Mouse (Mus musculus): ENCODE data around the gene Rictor.

GRCm38 (mm10) chr15:6710341-6710740 lies 2.2 kb downstream of the Rictor start:
- no peak for TF ChIP-seq CTCF (IDR thresholded peaks at IDR 0.05)
- no peak for TF ChIP-seq EP300 (IDR thresholded peaks at IDR 0.05)

Measured in lung, postnatal 0 days (tissue).